Mouse (Mus musculus) A20 (cell line): ENCODE measurements around the gene Wdr90.

Source experiments
- DNase-seq: peaks from one replicate; pipeline ENCODE4 v3.0.0-alpha.2; 2011; ENCODE audit warnings: low read depth, low spot score

The Wdr90 gene

GRCm38 (mm10) chr17:25860832-25861703 lies at the start of gene Wdr90:
Wdr90 (minus strand) TSS chr17:25861501.
- DNase-seq: peak; percentile 93

GRCm38 (mm10) chr17:25907640-25908039 lies 46.3 kb upstream of the Wdr90 start:
- DNase-seq: no peak

DNA sequence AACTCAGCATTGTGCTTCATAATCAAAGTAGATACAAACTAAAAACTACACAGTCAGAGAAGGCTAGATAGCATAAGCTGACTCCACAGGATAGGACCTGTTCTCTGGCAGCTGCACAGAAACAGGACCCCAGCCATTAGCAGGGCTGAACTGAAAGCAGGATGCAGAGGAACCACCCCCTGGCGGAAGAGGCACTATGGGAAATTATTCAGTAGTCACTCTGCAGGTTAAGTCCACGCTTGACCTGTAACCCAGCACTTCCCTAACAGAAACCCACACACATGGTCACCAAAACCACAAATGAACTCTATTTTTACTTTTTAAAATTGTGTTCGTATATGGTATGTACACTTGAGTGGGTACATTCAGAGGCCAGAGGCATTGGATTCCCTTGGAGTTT lies 41.8 kb upstream of the Wdr90 start:
- DNase-seq: peak; percentile 34

DNA sequence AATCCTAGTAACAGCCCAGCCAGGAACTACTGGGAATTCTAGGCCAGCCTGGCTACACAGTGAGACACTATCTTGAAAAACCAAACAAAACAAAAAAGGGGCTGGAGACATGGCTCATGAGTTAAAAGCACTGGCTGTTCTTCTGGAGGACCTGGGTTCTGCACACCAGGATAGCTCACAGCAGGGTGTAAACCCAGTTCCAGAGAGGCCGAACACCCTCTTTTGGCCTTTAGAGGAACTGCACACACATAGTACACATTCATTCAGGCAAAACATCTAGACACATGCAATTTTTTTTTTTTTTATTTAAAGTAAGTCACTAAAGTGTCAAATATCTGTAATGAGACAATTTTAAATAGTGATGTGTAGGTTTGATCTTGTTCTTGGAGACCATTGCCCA lies 38.9 kb upstream of the Wdr90 start:
- no peak for DNase-seq

GRCm38 (mm10) chr17:25895891-25896290 lies 34.6 kb upstream of the Wdr90 start:
- no peak for DNase-seq

DNA sequence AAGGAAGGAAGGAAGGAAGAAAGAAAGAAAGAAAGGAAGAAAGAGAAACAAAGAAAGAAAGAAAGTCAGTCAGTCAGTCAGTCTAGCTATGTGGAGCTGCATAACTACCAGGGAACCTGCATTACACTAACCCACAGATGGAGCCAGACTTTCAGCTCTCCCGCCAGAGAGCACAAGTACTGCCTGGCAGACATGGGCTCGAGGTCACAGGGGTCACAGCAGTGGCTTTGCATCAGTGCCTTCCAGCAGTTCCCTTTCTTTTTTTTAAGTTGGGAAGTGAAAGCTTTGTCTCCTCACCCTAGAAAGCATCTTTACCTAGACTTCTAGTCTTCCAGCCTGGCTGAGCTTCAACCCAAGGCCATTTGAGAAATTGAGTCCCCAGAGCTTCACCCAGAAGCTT lies 34.1 kb upstream of the Wdr90 start:
- DNase-seq: peak; percentile 32

DNA sequence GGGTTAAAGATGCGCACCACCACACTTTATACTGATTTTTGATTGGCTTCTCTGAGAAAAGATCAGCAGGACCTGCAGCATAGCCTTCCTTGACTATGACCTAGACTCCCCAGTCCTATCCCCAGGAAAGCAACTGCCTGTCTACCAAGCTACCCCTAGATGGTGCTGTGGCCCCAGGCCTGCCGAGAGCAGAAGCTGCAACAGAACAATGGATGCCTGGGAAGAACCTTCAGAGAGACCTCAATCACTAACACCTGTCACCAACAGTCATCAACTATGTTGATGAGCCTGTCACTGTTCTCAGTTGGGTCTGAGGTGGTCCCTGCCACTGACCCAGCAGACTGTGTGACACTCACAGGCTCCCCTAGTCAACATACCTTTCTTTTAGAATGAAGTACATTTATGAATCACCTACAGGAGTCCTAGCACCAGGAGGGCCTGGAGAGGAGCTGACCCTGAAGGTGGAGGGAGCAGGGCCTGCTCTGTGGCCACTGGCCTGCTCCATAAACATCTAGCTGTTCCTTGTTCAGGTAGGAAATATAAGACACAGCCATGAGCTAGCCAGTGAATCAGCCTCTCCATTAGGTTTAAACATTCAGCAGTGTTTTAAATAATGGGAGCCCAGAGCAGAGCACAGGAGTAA lies 32.8 kb upstream of the Wdr90 start:
- peak; percentile 76 for DNase-seq

GRCm38 (mm10) chr17:25888837-25889236 lies 27.5 kb upstream of the Wdr90 start:
- no peak for DNase-seq

DNA sequence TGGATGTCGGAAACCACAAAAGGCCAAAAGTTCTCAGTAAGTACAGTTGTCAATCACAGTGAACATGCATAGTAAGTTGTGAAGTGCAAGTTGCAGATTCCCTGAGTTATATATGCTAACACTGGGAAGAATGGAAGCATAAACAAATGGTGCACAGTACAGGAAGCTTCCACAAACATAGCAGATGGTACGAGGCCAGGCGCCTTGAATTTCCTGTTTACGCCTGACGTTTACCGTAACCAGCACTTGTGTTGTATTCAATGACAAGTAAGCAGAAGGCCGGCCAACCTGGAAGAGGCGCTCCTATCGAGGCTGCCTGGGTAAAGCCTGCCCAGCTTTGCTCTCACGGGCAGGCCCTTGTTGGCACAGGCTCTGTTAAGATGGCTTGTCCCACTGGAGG lies 26.2 kb upstream of the Wdr90 start:
- DNase-seq: no peak

DNA sequence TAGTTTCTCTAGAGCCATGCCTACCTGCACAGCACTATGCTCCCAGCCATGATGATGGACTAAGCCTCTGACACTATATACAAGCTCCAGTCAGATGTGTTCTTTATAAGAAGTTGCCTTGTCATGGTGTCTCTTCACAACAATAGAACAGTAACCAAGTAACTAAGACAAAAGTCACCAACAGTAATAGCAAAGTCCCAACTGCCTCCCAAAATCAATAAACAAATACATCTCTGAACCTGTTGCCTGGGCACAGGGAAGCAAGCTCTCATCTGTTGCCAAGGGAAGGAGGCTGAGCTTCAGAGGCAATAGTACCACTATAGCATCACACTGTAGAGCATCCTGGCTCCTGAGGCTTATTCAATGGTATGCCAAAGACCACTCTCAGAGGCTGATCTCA lies 25.5 kb upstream of the Wdr90 start:
- DNase-seq: no peak

DNA sequence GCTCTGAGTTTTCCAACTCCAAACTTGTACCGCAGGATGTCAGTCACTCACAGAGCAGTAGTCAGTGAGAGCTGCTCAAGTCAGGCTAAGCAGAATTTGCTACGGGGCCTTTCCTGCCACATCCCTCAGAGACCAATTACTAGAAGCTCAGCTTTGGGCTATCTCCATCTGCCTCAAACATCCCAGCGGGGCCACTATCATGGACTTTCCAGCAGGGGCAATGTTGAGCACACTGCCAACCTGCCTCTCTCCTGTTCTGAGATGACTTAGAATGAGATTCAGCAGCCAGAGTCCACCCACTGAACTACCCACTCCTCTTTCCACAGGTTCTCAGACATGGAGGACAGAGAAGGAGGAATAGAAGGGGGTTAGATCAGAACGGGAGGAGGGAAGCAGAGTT lies 24.3 kb upstream of the Wdr90 start:
- DNase-seq: peak; percentile 39

DNA sequence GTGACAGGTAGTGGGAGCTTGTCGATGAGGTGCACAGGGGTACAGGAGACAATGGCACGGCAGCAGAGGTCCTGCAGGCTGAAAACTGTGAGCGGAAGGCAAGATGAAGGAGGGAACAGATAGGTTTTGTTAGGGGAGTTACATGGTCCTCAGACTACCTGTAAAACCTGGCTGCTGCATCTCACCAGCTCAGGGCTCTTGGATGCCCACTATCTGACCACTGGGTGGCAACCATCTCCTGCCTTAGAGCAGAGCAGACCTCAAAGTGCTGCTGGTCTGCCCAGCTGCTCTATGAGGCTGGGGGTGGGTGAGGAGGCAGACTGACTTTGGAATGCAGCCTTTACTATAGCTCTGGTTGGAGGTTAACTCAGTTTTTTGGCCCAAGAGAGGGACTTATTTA lies 22.5 kb upstream of the Wdr90 start:
- no peak for DNase-seq

GRCm38 (mm10) chr17:25883268-25883667 lies 22.0 kb upstream of the Wdr90 start:
- no peak for DNase-seq

DNA sequence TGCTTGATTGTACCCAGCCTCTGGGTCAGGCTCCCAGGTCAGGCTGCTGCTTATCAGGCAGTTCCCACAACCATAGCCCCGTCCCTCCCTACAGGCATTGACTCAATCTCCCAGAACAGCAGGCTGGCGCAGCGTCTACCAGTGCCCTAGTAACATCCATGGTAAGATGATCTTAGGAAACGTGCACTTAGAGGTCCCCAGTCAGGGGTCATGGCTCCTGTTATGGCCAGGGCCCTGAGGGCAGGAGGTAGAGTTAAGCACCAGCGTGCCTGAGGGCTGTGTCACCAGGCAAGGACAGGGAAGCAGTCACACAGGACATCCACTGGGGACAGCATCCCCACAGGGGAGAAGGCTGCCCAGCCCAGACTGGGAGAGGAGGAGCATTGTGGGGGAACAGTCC lies 21.0 kb upstream of the Wdr90 start:
- no peak for DNase-seq

DNA sequence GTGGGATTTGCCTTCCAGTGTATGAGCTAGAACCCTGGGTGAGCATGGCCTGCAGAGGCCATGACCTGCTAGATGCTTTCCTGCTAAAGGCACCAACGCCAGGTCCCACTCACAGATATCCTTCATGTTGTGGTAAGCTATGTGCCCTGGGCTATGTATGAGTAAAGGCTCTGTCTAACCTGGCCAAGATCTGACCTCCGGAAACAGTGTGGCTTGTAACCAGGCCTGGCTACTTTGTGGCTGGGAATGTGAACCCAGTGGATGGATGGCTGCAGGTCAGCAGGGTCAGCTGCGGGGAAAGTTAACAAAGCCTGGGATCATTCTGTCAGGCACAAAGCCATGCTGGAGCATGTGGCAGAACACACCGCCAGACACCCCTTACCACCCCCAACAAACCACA lies 20.4 kb upstream of the Wdr90 start:
- no peak for DNase-seq

GRCm38 (mm10) chr17:25880913-25881641 lies 19.8 kb upstream of the Wdr90 start:
- no peak for DNase-seq

DNA sequence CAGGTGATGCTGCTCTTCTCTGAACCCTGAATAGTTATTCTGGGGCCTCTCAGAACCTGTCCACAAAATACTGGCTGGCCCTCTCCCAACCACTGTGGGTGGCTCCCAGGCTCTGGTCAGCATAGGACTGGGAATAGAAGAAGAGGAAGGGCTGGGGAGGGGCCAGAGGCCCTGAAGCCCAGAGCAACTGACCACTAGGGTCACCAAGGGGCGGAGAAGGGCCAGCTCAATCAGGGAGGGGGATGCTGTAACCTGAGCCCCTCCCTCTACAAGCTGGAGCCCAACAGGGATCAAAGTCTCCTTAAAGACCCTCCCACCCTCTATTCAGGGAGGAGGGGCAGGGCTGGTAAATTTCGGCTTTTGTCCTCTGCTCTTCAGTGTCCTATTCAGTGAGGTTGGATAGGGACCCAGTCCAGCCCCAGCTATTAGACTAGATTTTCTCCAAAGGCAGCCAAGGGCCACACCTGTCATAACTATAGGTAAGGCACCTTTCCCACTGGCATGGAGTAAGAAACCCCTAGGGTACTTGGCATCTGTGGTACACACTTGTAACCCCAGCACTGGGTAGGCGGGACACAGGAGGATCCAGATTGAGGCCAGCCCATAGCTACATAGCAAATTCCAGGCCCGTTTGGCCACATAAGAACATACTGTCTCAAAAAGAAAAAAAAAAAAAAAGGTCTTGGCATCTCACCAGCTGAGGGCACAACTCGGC lies 19.1 kb upstream of the Wdr90 start, which contains the start of gene Wfikkn1:
Wfikkn1 (minus strand) TSS at position 663 of the 715 bp plus-strand sequence.
- DNase-seq: no peak

DNA sequence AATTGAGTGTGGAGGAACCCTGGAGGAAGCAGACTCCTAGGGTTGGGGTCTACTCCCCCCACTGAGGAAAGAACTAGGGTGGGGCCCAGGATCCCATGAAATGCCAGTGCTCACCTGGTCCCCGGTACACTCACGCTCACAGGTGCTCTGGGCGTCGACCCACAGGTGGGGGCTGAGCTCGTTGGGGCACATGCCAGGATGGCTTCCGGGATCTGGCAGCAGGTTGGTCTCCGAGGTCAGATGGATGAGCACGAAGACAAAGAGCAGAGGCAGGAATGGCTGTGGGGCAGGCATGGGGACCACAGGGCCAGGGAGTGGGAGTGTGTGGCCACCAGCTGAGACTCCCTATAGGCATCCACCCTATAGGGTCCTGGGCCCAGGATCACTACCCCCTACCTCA lies 18.4 kb upstream of the Wdr90 start:
- DNase-seq: no peak

DNA sequence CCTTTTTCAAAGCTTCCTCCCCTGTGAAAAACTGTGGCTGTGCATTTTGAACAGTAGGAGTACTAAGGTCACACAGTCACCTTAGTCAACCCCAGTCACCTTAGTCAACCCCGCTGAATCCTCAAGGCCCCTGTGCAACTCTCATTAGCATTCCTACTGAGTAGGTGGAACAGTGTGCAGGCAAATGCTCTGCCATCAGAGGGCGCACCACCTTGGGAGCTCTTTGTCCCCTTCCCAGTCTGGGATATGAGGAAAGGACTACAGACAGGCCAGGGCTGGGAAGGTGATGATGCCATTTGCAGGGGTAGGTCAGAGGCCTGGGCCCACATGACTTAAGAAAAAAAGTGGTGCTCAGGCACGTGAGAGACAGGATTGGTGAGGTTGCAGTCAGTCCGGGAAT lies 18.0 kb upstream of the Wdr90 start:
- no peak for DNase-seq

DNA sequence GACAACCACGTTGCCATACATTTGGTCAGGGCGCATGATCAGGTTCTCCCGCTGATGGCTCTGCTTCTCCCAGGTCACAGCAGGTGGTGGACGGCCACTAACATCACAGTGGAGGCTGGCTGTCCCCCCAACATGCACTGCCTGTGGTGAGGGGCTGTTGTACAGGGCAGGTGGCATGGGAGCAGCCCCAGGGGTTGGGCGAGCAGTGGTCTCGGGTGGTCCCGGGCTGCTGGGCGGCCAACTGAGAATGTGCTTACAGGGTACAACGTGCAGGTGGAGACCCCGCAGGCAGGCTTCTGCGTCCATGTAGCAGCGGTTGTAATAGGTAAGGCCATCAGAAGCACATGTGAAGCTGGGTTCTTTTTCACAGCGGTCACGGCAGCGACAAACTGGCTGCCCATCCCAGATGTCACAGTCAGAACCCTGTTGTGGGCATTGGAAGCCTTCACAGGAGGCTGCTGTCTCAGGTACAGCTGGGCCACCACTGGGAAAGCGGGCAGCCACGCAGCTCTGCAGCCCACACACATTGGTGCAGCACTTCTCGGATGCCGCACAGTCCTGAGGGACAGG lies 17.4 kb upstream of the Wdr90 start:
- DNase-seq: no peak
